Mouse (Mus musculus) brain, embryonic 14.5 days (tissue): Measurements from ENCODE around the gene Arhgdig.

Experiments used
- CTCF ChIP-seq: fragments of 200-500 bp; IDR thresholded peaks from 2 replicates; pipeline ENCODE4 v1.5.1; 2012; ENCODE audit warnings: inconsistent platforms, mild to moderate bottlenecking, moderate library complexity, borderline replicate concordance; ENCODE audit not compliant: insufficient read depth, insufficient read length; ENCODE audit errors: extremely low read depth
- POLR2A ChIP-seq: fragments of 200-500 bp; IDR thresholded peaks from 2 replicates; pipeline ENCODE4 v1.6.1; 2012; ENCODE audit warnings: mild to moderate bottlenecking, inconsistent platforms, borderline replicate concordance; ENCODE audit not compliant: poor library complexity, insufficient read depth, insufficient read length, severe bottlenecking; ENCODE audit errors: extremely low read depth

GRCm38 (mm10) chr17:26212241-26212640 is 4.7 kb upstream of the Arhgdig start:
- TF ChIP-seq CTCF (no peak), POLR2A (no peak)
